Mouse (Mus musculus) megakaryocyte progenitor cell, adult 5-6 weeks (primary cell): ENCODE measurements around the gene Cracr2a. TPM values are rescaled to one million over a fixed set of nuclear protein-coding genes. Genes with fewer than 3 reads are reported as not detected.

ENCODE experiments used
- ATAC-seq: replicated peaks from 2 replicates; pipeline ENCODE4 v1.8.0; 2016; ENCODE audit warnings: mild to moderate bottlenecking, moderate TSS enrichment, inconsistent platforms; ENCODE audit not compliant: poor library complexity
- total RNA-seq, 2 experiments: library from RNA; stranded (forward) in 1 of 2; stranded (reverse) in 1 of 2; fragments of 157-497, 149-512 nt in 1 of 2; fragments of 200-1000 nt in 1 of 2; gene quantifications; 2 replicates each; pipeline versions ENCODE4 v1.2.3 to v1.2.4; 2015 to 2017

Gene Cracr2a
- total RNA-seq, 2 experiments from 2014 or later, result 4.5 to 6.2 TPM

DNA sequence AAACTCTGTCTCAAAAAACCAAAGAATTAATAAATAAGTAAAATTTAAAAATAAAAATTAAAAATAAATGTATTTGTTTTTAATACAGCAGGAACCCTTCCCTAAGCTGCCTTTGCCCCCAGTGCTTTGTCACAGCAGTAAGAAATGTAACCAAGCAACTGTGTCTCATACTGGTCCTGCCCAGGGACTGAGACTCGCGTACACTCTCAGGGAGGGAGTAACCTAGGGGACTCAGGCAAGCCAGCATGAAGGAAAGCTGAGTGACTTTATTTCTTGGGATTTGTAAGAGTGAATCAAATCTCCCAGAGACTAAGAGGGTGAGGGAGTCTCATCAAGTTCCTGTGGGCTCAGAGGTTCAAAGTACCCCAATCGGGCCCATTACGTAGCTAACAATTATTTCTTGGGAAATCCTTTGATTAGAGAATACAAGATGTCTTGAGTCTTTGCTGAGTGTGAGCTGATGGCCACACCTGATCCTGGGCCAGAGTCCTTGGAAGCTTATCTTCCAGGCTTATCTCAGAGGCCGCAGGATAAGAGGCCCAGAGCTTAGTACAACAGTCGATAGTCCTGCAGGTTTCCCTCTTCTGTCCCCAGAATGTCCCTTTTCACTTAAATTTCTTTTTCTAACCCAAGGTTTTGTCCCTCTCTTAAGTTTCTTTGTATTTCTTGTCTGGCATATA is 126.2 kb downstream of the Cracr2a start:
- no peak for ATAC-seq

DNA sequence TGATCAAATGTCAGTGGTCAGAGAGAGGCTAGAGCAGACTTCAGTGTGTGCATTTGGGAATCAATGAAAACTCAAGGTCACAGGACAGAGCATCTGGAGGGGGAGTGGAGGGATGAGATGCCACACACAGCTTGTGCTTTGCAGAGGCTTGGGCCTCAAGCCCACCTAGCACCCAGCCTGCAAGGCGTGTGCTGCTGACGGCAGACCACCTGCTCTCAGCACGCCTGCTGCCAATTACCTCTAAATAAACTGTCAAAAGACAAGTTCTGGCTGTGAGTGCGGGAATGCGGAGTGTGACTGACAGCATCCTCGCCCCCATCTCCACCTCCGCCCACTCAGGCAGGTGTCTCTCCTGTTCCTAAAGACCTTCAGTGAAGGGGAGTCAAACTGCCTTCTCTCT is 131.2 kb downstream of the Cracr2a start:
- ATAC-seq, result no peak

DNA sequence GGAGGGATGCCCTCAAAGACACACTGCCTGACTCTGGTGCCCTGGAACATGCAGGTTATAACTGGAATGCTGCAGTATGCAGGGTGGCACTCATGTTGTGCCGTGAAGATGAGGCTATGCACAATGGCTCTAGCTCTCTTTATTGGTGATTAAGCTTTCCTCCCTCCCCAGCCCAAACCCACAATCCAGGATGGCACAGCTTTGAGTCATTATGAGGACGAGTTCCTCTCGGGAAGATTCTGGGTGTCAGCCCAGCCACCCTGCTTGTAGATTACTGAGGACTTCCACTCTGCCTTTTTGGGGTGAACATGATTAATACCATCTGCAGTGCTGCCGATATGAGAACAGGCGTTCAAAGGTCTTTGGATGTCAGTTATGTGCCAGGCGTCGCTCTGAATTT is 132.5 kb downstream of the Cracr2a start:
- ATAC-seq, result no peak

DNA sequence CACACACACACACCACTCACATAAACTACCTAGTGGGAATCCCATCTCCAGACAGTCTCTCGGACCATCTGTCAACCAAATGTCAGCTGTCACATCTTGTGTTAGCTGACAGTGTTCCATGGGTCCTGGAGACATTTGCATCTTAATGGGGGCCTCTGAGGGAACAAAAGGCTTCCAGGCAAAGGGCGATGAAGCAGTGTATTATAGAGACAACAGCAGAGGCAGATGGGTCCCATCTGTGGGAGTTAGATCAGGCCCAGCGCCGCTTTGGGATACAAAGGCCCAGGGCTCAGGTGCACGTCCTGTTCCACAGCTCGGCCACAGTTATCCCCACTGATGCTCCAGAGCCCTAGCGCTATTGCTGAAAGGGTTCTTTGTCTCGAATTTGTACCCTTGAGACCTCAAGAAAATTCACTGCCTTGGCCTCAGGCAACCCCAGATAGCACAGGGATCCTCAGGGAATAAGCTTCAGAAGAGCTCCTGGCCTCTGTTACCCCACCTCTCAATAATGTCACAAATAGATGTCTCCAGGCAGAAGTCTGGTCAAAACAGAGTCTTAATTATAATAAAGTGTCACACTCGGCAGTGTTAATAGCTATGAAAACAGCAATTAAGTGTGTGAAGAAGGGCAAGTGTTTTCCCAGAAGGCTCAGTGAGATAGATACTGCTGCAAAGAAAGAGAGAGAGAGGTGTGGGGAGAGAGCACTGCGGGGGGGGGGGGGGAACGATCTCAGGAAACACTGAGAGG is 140.1 kb downstream of the Cracr2a start:
- ATAC-seq, result no peak

DNA sequence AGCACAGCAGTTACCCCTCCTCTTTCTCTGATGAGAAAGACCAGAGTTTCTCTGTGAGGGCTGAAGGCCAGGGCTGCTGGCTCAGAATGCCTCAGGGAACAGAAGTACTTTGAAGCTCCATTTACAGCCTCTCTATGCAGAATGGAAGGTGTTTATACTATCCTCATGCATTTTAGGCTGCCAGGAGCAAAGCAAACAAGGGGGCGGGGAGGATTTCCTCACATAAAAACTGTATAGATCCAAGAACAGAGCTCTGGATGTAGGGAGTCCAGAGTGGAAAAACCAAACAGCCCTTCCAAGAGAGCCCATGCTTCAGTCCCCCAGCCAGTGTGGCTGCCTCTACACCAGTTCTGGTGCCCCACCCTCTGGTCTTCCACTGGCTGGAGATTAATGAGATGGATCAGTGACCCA is 147.1 kb downstream of the Cracr2a start:
- ATAC-seq, result no peak

DNA sequence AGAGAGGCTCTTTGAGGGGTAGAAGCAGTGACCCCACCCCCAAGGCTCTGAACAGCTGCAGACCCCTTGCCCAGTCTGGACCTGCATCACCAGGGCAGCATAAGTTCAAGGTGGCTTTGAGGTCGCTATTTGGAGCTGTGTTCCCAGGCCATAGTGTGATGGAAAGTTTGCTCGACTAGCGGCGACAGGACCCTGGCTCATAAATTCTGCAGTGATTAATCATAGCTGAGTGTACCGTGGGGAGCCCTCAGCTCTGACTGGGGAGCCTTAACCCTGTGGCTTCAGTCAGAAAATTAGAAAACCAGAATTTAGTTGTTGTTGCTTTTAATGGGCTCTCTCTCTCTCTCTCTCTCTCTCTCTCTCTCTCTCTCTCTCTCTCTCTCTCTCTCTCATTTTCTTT is 153.8 kb downstream of the Cracr2a start:
- no peak for ATAC-seq

DNA sequence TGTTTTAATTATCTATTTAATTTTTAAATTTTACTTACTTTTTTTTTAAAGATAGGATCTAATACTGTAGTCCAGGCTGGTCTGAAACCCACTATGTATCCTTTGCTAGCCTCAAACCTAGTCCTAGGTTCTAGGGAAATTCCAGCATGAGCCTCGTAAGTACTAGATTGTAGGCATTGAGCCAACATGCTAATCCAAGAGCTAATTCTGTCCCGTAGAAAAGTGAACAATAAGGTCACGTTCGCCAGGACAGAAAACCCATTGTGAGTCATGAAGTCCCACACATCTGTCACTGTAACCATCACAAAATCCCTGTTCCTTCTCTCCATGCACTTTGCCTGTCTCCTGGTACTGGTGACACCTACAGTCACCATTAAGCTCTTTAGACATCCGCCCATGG is 154.3 kb downstream of the Cracr2a start:
- no peak for ATAC-seq

DNA sequence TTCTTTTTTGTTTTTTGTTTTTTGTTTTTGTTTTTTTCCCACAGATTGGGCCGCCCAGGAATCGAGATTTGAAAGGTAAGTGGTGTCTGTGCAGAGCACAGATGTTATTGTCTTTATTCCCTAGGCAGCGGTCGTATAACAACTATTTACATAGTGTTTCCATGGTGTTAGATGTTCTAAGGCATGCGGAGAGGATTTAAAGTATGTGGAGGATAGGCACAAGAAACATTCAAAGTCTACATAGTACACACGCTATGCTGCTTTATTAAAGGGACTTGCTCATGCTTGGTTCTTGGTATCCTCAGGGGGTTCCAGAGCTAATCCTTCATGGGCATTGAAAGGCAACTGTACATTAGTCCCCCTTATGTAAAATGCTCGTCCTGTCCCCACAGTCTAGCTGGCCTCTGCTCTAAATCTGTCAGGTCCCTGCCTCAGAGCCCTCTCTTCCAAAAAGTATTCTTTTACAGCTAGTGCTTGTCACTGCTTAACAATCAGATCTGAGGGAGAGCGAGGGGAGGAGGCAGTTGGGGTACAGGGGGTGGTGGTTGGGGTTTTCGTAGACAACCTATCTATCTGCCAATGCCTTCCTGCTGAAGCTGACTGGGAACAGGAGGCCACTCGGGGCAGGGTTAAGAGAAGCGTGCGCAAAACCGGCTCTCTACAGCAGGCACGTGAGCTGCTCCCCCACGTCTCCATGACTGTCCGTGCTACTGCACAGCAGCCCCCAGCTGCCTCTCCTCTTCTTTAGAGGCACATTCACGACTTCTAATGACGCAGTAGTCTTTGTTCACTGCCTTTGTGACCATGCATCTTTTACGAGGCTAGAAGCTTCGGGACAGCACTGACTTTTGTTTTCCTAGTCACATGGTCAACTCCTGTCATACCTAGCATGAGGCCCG is 156.3 kb downstream of the Cracr2a start:
- no peak for ATAC-seq

DNA sequence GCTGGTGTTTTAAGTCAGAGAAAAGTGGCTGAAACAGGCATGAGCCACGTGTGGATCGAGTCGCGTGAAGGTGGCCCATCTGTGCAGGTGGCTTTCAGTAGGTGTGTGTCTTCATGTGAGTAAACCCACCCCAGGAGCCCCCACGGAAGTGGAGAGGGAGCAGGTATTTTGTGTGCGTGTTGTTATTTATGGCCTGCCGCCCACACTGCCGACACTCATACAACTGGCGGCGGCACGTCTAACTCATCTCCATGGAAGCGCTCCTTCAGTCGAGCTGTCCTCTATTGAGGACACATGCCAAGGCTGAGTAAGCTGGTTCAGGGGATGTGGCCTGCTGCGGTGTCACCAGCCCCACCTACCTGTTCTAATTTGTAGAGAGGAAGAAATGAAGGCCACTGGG is 158.7 kb downstream of the Cracr2a start:
- no peak for ATAC-seq

DNA sequence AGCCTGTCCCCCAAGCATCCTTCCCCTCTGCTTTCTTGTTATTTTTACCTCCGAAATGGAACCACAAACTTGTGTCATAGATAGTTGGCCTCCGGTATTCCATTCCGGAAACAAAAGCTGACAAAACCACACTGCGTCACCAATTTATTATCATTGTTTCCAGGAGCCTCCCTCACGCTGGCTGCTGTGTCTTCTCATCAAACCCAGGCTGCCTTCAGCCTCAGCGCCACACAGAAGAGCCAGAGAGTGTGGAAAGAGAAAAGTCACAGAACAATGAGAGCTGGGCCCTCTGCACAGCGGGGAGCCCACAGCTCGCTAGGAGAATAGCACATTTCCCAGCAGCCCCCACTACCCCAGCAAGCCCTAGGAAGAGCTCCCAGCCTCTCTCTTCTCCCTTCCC is 162.0 kb downstream of the Cracr2a start:
- no peak for ATAC-seq

Other genes starting within 250 kb of the Cracr2a start
- 12.4 and 14.0 TPM in 2 replicates for gene Parp11, start 114.5 kb upstream of the Cracr2a start, total RNA-seq (2015)
- gene Parp11, start 114.5 kb upstream of the Cracr2a start, total RNA-seq (2017), result 18.2 and 35.1 TPM in 2 replicates
- not detected in 2 replicates for gene Prmt8, start 208.1 kb downstream of the Cracr2a start, total RNA-seq (2015)
- not detected in 2 replicates for gene Prmt8, start 208.1 kb downstream of the Cracr2a start, total RNA-seq (2017)